Mouse (Mus musculus): ENCODE data around the gene Pacsin2.

Gene Pacsin2

GRCm38 (mm10) chr15:83328952-83329351 is 135.5 kb downstream of the Pacsin2 start:
- DNase-seq (ENCODE audit: low spot score in 2 of 2) = no peak
